Mouse (Mus musculus): ENCODE results near the gene Prdm15. TPM values are rescaled to one million over a fixed set of nuclear protein-coding genes. Genes with fewer than 3 reads are reported as not detected.

The Prdm15 gene
- polyA plus RNA-seq, 1 experiment from 2014 or later, result 1.3 TPM

DNA sequence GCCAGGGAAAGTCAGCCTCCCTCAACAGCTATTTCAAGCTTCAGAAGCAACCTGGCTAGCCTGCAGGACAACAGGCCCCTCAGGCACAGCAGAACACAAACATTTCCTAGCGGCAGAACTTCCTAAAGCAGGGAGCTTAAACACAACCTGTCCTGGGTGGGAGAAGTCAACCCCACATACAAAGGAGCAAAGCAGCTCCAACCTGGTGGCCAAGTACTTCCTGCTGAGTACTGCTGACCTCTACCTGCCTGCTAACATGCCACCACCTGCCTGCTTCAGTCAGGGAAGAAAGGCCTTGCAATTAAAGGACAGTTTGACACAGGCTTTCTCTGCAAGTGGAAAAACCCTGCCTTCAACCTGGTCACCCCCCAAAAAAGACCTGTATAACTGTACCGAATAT lies 89.9 kb downstream of the Prdm15 start:
- H3K4me3 ChIP-seq (ENCODE audit: low read depth, low read length), result peak overlapping the region; percentile 64
- peak overlapping the region; percentile 82 for H3K4me2 ChIP-seq (replicated peaks; ENCODE audit: low read depth)
- peak; percentile 43 for TF ChIP-seq CTCF (IDR thresholded peaks at IDR 0.05; ENCODE audit: low read depth)

DNA sequence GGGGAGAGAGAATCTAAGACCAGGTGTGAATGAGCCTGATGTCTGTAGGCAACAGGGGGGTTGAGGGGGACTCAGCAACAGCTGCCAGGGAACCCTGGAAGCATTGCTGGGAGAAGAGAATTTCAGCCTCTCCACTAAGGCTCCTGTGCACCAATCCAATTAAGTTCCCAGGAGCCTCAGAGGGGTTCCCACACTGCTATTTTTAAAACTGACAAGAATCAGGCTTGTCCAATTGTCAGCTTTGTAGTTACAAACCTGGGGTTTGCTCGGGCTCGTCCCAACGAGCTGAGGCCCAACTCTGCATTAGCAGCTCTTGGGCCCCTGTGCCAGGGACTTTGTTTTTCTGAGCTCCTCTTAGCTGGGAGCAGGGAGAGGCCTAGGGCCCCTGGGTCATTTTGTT lies 92.0 kb downstream of the Prdm15 start:
- Histone ChIP-seq H3K4me3 (ENCODE audit: low read depth, low read length) (no peak overlapping the region), H3K9ac (ENCODE audit: low read depth, low read length) (no peak overlapping the region), H3K36me3 (ENCODE audit: control insufficient read depth, insufficient read depth) (no peaks in the 10 kb centered on the region), H3K4me1 (replicated peaks; ENCODE audit: control insufficient read depth, insufficient read depth, low read length) (peaks cover 19% of the 10 kb centered on the region), H3K4me2 (replicated peaks; ENCODE audit: low read depth) (peak overlapping the region; percentile 32; the same call in 1 of the 2 replicates), H3K27me3 (replicated peaks; ENCODE audit: control insufficient read depth, insufficient read depth, low read length) (peaks cover 10% of the 10 kb centered on the region), H3K27ac (ENCODE audit: low read depth, low read length) (peak overlapping the region; percentile 68), H3K9me3 (ENCODE audit: control insufficient read depth) (no peaks in the 10 kb centered on the region)
- TF ChIP-seq CTCF (IDR thresholded peaks at IDR 0.05; ENCODE audit: low read depth), result no peak
- WGBS, result 18% methylated on average over 3 of the region's 3 CpGs
- no peak for ATAC-seq

More for the DNA sequence above, 89.9 kb downstream of the Prdm15 start:
- Histone ChIP-seq H3K4me1 (replicated peaks; ENCODE audit: control insufficient read depth, insufficient read depth, low read length) (peaks cover 21% of the 10 kb centered on the region), H3K36me3 (ENCODE audit: control insufficient read depth, insufficient read depth) (no peaks in the 10 kb centered on the region), H3K9me3 (ENCODE audit: control insufficient read depth) (no peaks in the 10 kb centered on the region), H3K27me3 (replicated peaks; ENCODE audit: control insufficient read depth, insufficient read depth, low read length) (peaks cover 10% of the 10 kb centered on the region), H3K9ac (ENCODE audit: low read depth, low read length) (peak overlapping the region; percentile 77), H3K27ac (ENCODE audit: low read depth, low read length) (peak overlapping the region; percentile 82)
- WGBS, result 22% methylated on average over 2 of the region's 2 CpGs
- no peak for ATAC-seq

- H3K27ac ChIP-seq (ENCODE audit: low read depth, low read length), result peak overlapping the region; percentile 17; the same call in 1 of the 2 replicates
- H3K9ac ChIP-seq (ENCODE audit: low read depth, low read length), result no peak overlapping the region
- H3K4me2 ChIP-seq (replicated peaks; ENCODE audit: low read depth), result no peak overlapping the region
- H3K27me3 ChIP-seq (replicated peaks; ENCODE audit: control insufficient read depth, insufficient read depth, low read length), result peaks cover 5% of the 10 kb centered on the region
- peaks cover 19% of the 10 kb centered on the region for H3K4me1 ChIP-seq (replicated peaks; ENCODE audit: control insufficient read depth, insufficient read depth, low read length)
- WGBS, result 35% methylated on average over 2 of the region's 2 CpGs
- H3K4me3 ChIP-seq (ENCODE audit: low read depth, low read length), result no peak overlapping the region
- H3K36me3 ChIP-seq (ENCODE audit: control insufficient read depth, insufficient read depth), result peaks cover 10% of the 10 kb centered on the region
- no peaks in the 10 kb centered on the region for H3K9me3 ChIP-seq (ENCODE audit: control insufficient read depth)
- peak; percentile 31; the same call in 1 of the 2 replicates for ATAC-seq
- TF ChIP-seq CTCF (IDR thresholded peaks at IDR 0.05; ENCODE audit: low read depth), result no peak
Observed at GRCm38 (mm10) chr16:97758288-97758687, 93.4 kb downstream of the Prdm15 start.

- peak; percentile 60 for ATAC-seq
- Histone ChIP-seq H3K27me3 (replicated peaks; ENCODE audit: control insufficient read depth, insufficient read depth, low read length) (no peaks in the 10 kb centered on the region), H3K4me1 (replicated peaks; ENCODE audit: control insufficient read depth, insufficient read depth, low read length) (peaks cover 21% of the 10 kb centered on the region), H3K9me3 (ENCODE audit: control insufficient read depth) (no peaks in the 10 kb centered on the region), H3K4me2 (replicated peaks; ENCODE audit: low read depth) (peak overlapping the region; percentile 17; the same call in 1 of the 2 replicates), H3K27ac (ENCODE audit: low read depth, low read length) (peak overlapping the region; percentile 81; the same call in 1 of the 2 replicates), H3K9ac (ENCODE audit: low read depth, low read length) (no peak overlapping the region), H3K36me3 (ENCODE audit: control insufficient read depth, insufficient read depth) (peaks cover 14% of the 10 kb centered on the region), H3K4me3 (ENCODE audit: low read depth, low read length) (no peak overlapping the region)
- WGBS, result 33% methylated on average over 2 of the region's 2 CpGs
- no peak for TF ChIP-seq CTCF (IDR thresholded peaks at IDR 0.05; ENCODE audit: low read depth)
Observed at GRCm38 (mm10) chr16:97756460-97756859, 95.2 kb downstream of the Prdm15 start.

GRCm38 (mm10) chr16:97752316-97752941 lies 99.2 kb downstream of the Prdm15 start:
- Histone ChIP-seq H3K4me1 (replicated peaks; ENCODE audit: control insufficient read depth, insufficient read depth, low read length) (peaks cover 19% of the 10 kb centered on the region; the same call in 1 of the 2 replicates), H3K4me3 (ENCODE audit: low read depth, low read length) (no peak overlapping the region), H3K9me3 (ENCODE audit: control insufficient read depth) (no peaks in the 10 kb centered on the region), H3K27ac (ENCODE audit: low read depth, low read length) (peak overlapping the region; percentile 71), H3K9ac (ENCODE audit: low read depth, low read length) (no peak overlapping the region), H3K27me3 (replicated peaks; ENCODE audit: control insufficient read depth, insufficient read depth, low read length) (no peaks in the 10 kb centered on the region), H3K36me3 (ENCODE audit: control insufficient read depth, insufficient read depth) (peaks cover 20% of the 10 kb centered on the region), H3K4me2 (replicated peaks; ENCODE audit: low read depth) (0 out of 2 replicates have a peak overlapping the region, but pooled peaks have one; percentile 9)
- WGBS, result 31% methylated on average over 3 of the region's 3 CpGs
- TF ChIP-seq CTCF (IDR thresholded peaks at IDR 0.05; ENCODE audit: low read depth), result no peak
- peak; percentile 57 for ATAC-seq

GRCm38 (mm10) chr16:97751884-97752283 lies 99.8 kb downstream of the Prdm15 start:
- 9% methylated on average over 8 of the region's 8 CpGs for WGBS
- peaks cover 15% of the 10 kb centered on the region; the same call in 1 of the 2 replicates for H3K4me1 ChIP-seq (replicated peaks; ENCODE audit: control insufficient read depth, insufficient read depth, low read length)
- H3K27me3 ChIP-seq (replicated peaks; ENCODE audit: control insufficient read depth, insufficient read depth, low read length), result no peaks in the 10 kb centered on the region
- H3K9ac ChIP-seq (ENCODE audit: low read depth, low read length), result no peak overlapping the region
- no peak overlapping the region for H3K4me3 ChIP-seq (ENCODE audit: low read depth, low read length)
- no peaks in the 10 kb centered on the region for H3K9me3 ChIP-seq (ENCODE audit: control insufficient read depth)
- H3K27ac ChIP-seq (ENCODE audit: low read depth, low read length), result peak overlapping the region; percentile 71
- peak; percentile 69 for ATAC-seq
- no peak for TF ChIP-seq CTCF (IDR thresholded peaks at IDR 0.05; ENCODE audit: low read depth)
- H3K36me3 ChIP-seq (ENCODE audit: control insufficient read depth, insufficient read depth), result peaks cover 24% of the 10 kb centered on the region
- 0 out of 2 replicates have a peak overlapping the region, but pooled peaks have one; percentile 9 for H3K4me2 ChIP-seq (replicated peaks; ENCODE audit: low read depth)

Data from intestine, postnatal 0 days (tissue).